Mouse (Mus musculus) limb, embryonic 11.5 days (tissue): ENCODE results near the gene Fgf22. TPM values are rescaled to one million over a fixed set of nuclear protein-coding genes. Genes with fewer than 3 reads are reported as not detected.
"Not testable (repeated sequence)": the region's sequence is repeated elsewhere in the genome, so short reads cannot be mapped to it uniquely, and the experiment has no call there.

Source experiments
- ATAC-seq: fragments of 200-750 bp; cut with Nextera tagmentation; 2 replicates; pipeline ENCODE4 v1.8.0; 2017; ENCODE audit warnings: low read depth; ENCODE audit not compliant: insufficient number of reproducible peaks, low FRiP score, low TSS enrichment
- DNase-seq: peaks from one replicate; pipeline ENCODE4 v3.0.0-alpha.2; 2015; ENCODE audit warnings: low spot score
- H3K27ac ChIP-seq: fragments of 300-500 bp; sonication (generic); replicated peaks from 2 replicates; pipeline ENCODE4 v1.5.1; 2014; ENCODE audit warnings: low read depth, mild to moderate bottlenecking, low read length
- H3K27me3 ChIP-seq: fragments of 300-500 bp; sonication (generic); 2 replicates; pipeline ENCODE4 v1.6.1; 2014; ENCODE audit warnings: mild to moderate bottlenecking, low read length, mixed read lengths; ENCODE audit not compliant: control insufficient read depth, insufficient read depth
- H3K36me3 ChIP-seq: fragments of 300-500 bp; sonication (generic); 2 replicates; pipeline ENCODE4 v1.6.1; 2014; ENCODE audit warnings: mild to moderate bottlenecking, low read length, moderate library complexity, mixed read lengths; ENCODE audit not compliant: control insufficient read depth, insufficient read depth
- H3K4me1 ChIP-seq: fragments of 300-500 bp; sonication (generic); 2 replicates; pipeline ENCODE4 v1.6.1; 2014; ENCODE audit warnings: low read length, mixed read lengths; ENCODE audit not compliant: control insufficient read depth, insufficient read depth
- H3K4me2 ChIP-seq: fragments of 300-500 bp; sonication (generic); 2 replicates; pipeline ENCODE4 v1.6.1; 2014; ENCODE audit warnings: low read depth, mild to moderate bottlenecking, moderate library complexity; ENCODE audit not compliant: severe bottlenecking
- H3K4me3 ChIP-seq: fragments of 300-500 bp; sonication (generic); 2 replicates; pipeline ENCODE4 v1.5.1; 2014; ENCODE audit warnings: low read depth, low read length
- H3K9ac ChIP-seq: fragments of 300-500 bp; sonication (generic); 2 replicates; pipeline ENCODE4 v1.6.1; 2014; ENCODE audit warnings: mild to moderate bottlenecking, low read length
- H3K9me3 ChIP-seq: fragments of 300-500 bp; sonication (generic); 2 replicates; pipeline ENCODE4 v1.6.1; 2016; ENCODE audit warnings: low read length; ENCODE audit not compliant: control insufficient read depth
- WGBS: fragments of 180-500 bp; shearing (Covaris S2); extraction: QIAGEN DNeasy Blood & Tissue Kit; methylation state at CpG from one replicate; pipeline ENCODE4 v1.1.7; 2014; 5-methylcytosine and 5-hydroxymethylcytosine counted together
- polyA plus RNA-seq: library from polyadenylated mRNA; unstranded; fragments of >200 nt; fragmentation: Nextera tagmentation; extraction: Ambion mirVana; gene quantifications from 2 replicates; pipeline ENCODE4 v1.2.1, GENCODE M21; 2014

The Fgf22 gene
- polyA plus RNA-seq, 1 experiment from 2014 or later = 0.33 TPM

GRCm38 (mm10) chr10:79748496-79748895 is 6.4 kb upstream of the Fgf22 start:
- Histone ChIP-seq H3K27ac (no peak overlapping the region), H3K27me3 (no peaks in the 10 kb centered on the region), H3K9ac (no peak overlapping the region), H3K4me2 (no peak overlapping the region), H3K4me1 (peaks cover 3% of the 10 kb centered on the region; the same call in 1 of the 2 replicates), H3K9me3 (no peaks in the 10 kb centered on the region), H3K4me3 (no peak overlapping the region), H3K36me3 (no peaks in the 10 kb centered on the region; the same call in 1 of the 2 replicates)
- DNase-seq = no peak
- WGBS = 81% methylated on average over 6 of the region's 6 CpGs
- no peak for ATAC-seq

GRCm38 (mm10) chr10:79755854-79756253 is 978 bp downstream of the Fgf22 start:
- ATAC-seq (no peak), DNase-seq (no peak)
- Histone ChIP-seq H3K4me2 (no peak overlapping the region), H3K36me3 (peaks cover 23% of the 10 kb centered on the region), H3K27me3 (no peaks in the 10 kb centered on the region), H3K4me3 (no peak overlapping the region), H3K27ac (no peak overlapping the region), H3K4me1 (peaks cover 8% of the 10 kb centered on the region; the same call in 1 of the 2 replicates), H3K9me3 (no peaks in the 10 kb centered on the region), H3K9ac (no peak overlapping the region)
- WGBS = 76% methylated on average over 3 of the region's 3 CpGs

- H3K4me2 ChIP-seq = no peak overlapping the region
- no peak for DNase-seq
- H3K27ac ChIP-seq = no peak overlapping the region
- no peak for ATAC-seq
- WGBS = 93% methylated on average over 24 of the region's 24 CpGs
- H3K4me1 ChIP-seq = peaks cover 8% of the 10 kb centered on the region; the same call in 1 of the 2 replicates
- H3K9ac ChIP-seq = no peak overlapping the region
- H3K27me3 ChIP-seq = no peaks in the 10 kb centered on the region
- no peak overlapping the region for H3K4me3 ChIP-seq
- H3K36me3 ChIP-seq = peaks cover 31% of the 10 kb centered on the region
- no peaks in the 10 kb centered on the region for H3K9me3 ChIP-seq
These were observed 1.8 kb downstream of the Fgf22 start for GRCm38 (mm10) chr10:79756660-79757059.

DNA sequence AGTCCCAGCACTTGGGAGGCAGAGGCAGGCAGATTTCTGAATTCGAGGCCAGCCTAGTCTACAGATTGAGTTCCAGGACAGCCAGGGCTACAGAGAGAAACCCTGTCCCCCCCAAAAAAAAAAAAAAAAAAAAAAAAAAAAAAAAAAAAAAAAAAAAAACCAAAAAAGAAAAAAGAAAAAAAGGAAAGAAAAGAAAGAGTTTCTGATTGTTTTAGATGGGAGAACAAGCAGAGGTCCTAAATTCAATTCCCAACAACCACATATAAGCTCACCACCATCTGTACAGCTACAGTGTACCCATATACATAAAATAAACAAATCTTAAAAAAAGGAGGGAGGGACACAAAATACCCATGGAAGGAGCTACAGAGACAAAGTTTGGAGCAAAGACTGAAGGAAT is 4.8 kb downstream of the Fgf22 start:
- peaks cover 43% of the 10 kb centered on the region for H3K36me3 ChIP-seq
- DNase-seq, ATAC-seq, H3K4me2 ChIP-seq, H3K9me3 ChIP-seq, H3K27me3 ChIP-seq, H3K9ac ChIP-seq, H3K27ac ChIP-seq, H3K4me3 ChIP-seq, H3K4me1 ChIP-seq: not testable (repeated sequence)
- 90% methylated on average over 1 of the region's 1 CpGs for WGBS

DNA sequence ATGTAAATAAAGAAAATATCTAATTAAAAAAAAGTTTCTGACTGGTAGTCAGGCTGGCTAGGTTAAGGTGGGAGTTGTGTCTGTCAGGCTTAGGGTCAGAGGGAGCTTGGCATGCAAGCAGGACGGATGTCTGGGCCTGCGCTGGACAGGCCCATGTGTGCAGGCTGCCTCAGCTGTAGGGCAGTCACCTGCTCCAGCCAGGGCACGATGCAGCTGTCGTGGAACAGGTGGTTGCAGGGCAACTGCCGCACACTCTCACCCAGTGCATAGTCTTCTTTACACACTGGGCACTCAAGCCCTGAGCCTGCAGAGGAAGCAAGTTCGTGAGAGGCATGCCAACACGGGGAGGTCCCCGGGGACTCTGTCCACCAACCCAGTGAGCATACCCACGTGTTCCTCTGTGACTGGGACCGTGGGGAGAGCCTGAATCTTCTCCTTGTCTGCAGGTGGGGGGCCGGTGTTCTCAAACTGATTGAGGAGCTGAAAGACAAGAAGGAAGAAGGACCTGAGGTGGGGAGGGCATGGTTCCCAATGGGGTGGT is 5.8 kb downstream of the Fgf22 start:
- H3K27ac ChIP-seq = no peak overlapping the region
- no peaks in the 10 kb centered on the region for H3K9me3 ChIP-seq
- 94% methylated on average over 11 of the region's 11 CpGs for WGBS
- DNase-seq (no peak), ATAC-seq (no peak)
- no peak overlapping the region for H3K4me3 ChIP-seq
- H3K36me3 ChIP-seq = peaks cover 43% of the 10 kb centered on the region
- no peak overlapping the region for H3K4me2 ChIP-seq
- H3K27me3 ChIP-seq = no peaks in the 10 kb centered on the region
- no peak overlapping the region for H3K9ac ChIP-seq
- H3K4me1 ChIP-seq = peaks cover 7% of the 10 kb centered on the region

- no peak overlapping the region for H3K4me2 ChIP-seq
- no peaks in the 10 kb centered on the region for H3K27me3 ChIP-seq
- no peaks in the 10 kb centered on the region for H3K9me3 ChIP-seq
- no peak overlapping the region for H3K27ac ChIP-seq
- DNase-seq (no peak), ATAC-seq (no peak)
- H3K9ac ChIP-seq = no peak overlapping the region
- H3K4me3 ChIP-seq = no peak overlapping the region
- 89% methylated on average over 3 of the region's 3 CpGs for WGBS
- peaks cover 35% of the 10 kb centered on the region for H3K36me3 ChIP-seq
- peaks cover 12% of the 10 kb centered on the region for H3K4me1 ChIP-seq
These were observed 8.0 kb downstream of the Fgf22 start for GRCm38 (mm10) chr10:79762875-79763274.

DNA sequence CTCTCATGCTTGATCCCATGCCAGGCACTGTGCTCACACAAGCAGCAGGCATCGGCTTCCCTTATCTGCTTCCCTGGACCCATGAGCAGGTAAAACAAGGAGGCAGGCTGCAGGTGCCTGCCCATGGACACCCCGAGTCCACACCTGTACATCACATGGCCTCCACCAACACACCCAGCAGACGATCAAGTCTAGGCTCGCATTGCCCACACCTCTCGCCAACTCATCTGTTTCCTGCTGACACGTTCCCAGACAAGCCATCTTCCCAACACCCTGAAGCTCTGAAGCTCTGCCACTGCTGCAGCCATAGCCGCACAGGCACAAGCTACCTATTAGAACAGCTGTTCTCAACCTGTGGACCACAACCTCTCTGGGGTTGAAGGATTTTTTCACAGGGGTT is 9.4 kb downstream of the Fgf22 start:
- Histone ChIP-seq H3K9ac (no peak overlapping the region), H3K36me3 (peaks cover 26% of the 10 kb centered on the region), H3K4me3 (no peak overlapping the region), H3K4me2 (no peak overlapping the region), H3K4me1 (peaks cover 14% of the 10 kb centered on the region), H3K9me3 (no peaks in the 10 kb centered on the region), H3K27me3 (no peaks in the 10 kb centered on the region), H3K27ac (no peak overlapping the region)
- ATAC-seq = no peak
- no peak for DNase-seq
- WGBS = 78% methylated on average over 7 of the region's 7 CpGs

DNA sequence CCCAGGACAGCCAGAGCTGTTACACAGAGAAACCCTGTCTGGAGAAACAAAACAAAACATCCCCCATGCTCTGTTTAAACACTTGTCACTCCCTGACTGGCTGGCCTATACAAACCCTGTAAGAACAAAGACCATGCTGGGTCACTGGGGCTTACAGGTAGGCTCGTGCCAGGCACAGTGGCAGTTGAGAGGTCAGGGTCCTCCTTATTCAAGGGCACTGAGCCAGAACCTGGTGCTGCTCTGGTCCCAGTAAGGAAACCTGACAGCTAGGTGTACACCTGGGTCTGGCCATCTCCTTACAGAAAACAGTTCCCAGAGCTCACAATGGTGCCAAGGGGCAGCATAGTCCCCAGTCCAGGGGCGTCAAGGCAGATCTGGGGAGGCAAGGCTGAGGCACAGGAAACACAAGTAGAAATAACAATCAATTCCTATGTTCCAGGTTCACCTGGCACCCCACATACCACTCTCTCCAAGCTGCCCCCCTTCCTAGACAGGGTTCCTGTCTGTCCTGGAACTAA is 10.4 kb downstream of the Fgf22 start:
- no peak overlapping the region for H3K27ac ChIP-seq
- peaks cover 14% of the 10 kb centered on the region for H3K4me1 ChIP-seq
- DNase-seq (no peak), ATAC-seq (no peak)
- WGBS = 90% methylated on average over 2 of the region's 2 CpGs
- H3K9ac ChIP-seq = no peak overlapping the region; the same call in 1 of the 2 replicates
- no peaks in the 10 kb centered on the region for H3K27me3 ChIP-seq
- H3K9me3 ChIP-seq = no peaks in the 10 kb centered on the region
- H3K4me2 ChIP-seq = peak overlapping the region; percentile 90
- peaks cover 24% of the 10 kb centered on the region for H3K36me3 ChIP-seq
- H3K4me3 ChIP-seq = peak overlapping the region; percentile 87
